Mouse (Mus musculus) brain, embryonic 14.5 days (tissue): ENCODE data around the gene Prune2.

Experiments used
- CTCF ChIP-seq: fragments of 200-500 bp; IDR thresholded peaks from 2 replicates; pipeline ENCODE4 v1.5.1; 2012; ENCODE audit warnings: inconsistent platforms, mild to moderate bottlenecking, moderate library complexity, borderline replicate concordance; ENCODE audit not compliant: insufficient read depth, insufficient read length; ENCODE audit errors: extremely low read depth
- POLR2A ChIP-seq: fragments of 200-500 bp; IDR thresholded peaks from 2 replicates; pipeline ENCODE4 v1.6.1; 2012; ENCODE audit warnings: mild to moderate bottlenecking, inconsistent platforms, borderline replicate concordance; ENCODE audit not compliant: poor library complexity, insufficient read depth, insufficient read length, severe bottlenecking; ENCODE audit errors: extremely low read depth

DNA sequence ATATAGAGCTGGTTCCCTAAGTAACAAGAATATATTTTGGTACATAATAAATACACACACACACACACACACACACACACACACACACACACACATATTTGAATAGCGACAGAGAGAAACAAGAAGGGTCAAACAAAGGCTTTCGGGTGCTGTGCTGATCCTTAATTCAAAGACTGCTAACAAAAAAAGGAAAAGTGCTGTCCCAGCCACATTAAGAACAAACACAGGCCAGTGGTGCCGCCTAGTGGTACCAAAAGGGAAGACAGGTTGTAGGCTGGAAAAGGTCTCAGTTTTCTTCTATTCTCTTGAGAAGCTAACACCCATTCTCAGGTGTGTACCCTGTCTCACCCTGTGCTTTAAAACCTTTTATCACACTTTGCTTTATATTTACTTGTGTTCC lies 74.4 kb downstream of the Prune2 start:
- TF ChIP-seq CTCF (peak; percentile 81; the same call in 1 of the 2 replicates), POLR2A (no peak)
